Mouse (Mus musculus): ENCODE measurements around the gene Sf3a1.

Gene Sf3a1

DNA sequence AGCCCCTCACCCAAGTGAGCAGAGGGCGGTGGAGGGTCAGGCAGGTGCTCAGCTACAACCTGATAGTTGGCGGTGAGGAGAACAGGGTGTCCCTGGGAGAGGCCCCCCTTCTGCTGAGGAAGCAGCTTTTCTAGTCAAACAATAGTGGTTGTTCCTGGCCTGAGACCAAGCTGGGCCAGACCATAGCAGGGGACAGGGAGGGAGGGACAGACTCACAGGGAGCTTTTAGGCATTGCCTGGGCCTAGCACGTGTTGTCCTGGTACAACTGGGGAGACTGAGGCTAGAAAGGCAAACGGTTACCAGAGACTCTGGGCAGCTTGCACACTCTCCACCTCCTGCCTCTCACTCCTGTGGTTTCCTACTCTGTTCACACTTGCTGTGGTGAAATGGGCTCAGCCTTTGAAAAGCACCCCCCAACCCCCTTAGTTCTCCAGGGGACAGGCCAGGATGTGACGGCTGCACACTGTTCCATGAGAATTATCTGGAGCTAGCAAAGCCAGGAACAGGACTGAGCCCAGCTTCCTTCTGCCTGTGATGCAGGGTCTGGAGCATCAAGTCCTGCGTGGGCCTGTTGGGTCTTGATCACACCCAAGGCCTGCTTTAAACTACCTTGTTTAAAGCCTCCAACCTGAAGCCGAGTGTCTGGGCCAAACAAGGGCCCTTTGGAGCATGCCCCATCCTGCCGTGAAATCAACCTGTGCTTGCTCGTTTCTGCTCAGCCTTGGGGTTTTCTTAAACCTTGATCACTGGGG is 56.3 kb downstream of the Sf3a1 start:
- no peak for DNase-seq (ENCODE audit: low spot score)

DNA sequence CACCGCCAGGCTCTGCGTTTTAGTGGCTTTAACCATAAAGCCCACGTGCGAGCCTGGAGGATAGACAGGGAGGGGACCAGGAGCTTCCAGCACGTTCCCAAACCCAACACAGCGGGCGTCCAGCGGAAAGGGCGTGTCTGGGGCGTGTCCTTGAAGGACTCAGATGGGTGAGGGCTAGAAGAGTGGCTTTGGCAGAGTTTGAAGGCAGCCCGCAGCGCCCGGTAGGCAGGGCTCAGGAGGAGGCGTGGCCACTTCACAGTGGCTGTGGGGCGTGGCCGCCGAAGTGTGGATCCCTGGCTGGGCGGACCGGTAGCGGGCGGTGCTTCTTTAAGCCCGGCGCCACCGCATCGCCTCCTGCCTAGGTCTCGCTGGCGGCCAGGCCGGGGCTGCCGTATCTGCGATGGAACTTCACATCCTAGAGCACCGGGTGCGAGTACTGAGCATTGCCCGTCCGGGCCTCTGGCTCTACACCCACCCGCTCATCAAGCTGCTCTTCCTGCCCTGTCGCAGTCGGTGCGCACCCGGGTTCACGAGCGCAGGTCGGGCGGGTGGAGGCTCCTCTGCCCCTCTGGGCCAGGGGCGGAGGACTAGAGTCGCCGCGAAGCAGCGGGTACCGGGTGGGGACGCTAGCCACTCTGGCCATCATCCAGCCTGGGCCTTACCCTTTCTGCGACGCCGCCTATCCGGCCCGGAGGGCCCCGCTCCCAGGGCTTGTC is 57.9 kb downstream of the Sf3a1 start, which contains the start of gene Castor1:
TSS of gene Castor1 (plus strand) at position 312 of the 716 bp plus-strand sequence.
- no peak for DNase-seq (ENCODE audit: low spot score)

DNA sequence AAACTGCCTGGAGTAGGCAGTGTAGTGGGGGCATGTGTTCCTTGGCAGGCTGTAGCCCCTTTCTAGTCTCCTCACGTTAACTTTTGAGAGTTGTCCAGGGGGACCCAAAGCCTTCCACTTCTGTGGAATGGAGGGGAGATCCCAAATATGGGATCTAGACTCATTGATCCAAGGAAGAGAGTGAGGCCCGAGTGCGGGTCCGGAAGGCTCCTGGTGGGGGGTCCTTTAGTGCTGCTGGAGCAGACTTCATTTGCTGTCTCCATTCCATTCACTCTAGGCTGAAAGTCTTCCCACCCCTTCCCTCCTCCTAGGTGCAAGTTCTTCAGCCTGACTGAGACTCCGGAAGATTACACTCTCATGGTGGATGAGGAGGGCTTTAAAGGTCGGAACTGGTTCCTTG is 58.5 kb downstream of the Sf3a1 start:
- no peak for DNase-seq (ENCODE audit: low spot score)

DNA sequence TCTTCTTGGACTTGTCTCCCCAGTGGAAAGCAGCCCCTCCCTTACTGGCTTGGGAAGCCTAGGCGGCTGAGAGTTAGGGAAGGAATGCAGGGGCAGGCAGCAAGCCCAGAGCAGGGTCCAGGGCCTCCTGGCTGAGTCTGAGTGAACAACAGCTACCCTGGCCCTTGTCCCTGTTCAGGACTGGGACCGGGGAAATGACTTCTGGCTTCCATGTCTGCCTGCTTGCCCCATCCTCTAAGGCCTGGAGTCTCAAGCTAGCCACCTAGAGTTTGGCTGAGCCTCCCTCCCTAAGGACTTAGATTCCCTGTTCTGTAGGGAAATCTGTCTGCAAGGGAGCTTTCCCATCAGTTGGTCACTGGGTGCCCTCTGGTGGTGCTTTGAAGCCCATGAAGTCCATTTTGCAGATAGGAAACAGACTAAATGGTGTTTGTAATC is 59.2 kb downstream of the Sf3a1 start:
- peak; percentile 77 for DNase-seq (ENCODE audit: low spot score)

DNA sequence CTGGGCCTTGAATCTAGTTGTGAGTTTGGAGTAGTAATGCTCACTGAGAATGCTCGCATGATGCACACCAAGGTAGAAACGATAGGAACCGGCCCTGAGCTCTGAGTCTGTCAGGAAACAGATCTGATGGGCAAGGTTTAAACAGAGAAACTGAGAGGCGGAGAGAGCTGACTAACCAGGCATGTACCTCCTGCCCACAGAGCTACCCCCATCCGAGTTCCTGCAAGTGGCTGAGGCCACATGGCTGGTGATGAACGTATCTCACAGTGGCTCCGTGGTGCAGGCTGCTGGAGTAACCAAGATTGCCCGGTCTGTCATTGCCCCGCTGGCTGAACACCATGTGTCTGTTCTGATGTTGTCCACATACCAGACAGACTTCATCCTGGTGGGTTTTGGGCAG is 59.8 kb downstream of the Sf3a1 start:
- DNase-seq (ENCODE audit: low spot score) = no peak

DNA sequence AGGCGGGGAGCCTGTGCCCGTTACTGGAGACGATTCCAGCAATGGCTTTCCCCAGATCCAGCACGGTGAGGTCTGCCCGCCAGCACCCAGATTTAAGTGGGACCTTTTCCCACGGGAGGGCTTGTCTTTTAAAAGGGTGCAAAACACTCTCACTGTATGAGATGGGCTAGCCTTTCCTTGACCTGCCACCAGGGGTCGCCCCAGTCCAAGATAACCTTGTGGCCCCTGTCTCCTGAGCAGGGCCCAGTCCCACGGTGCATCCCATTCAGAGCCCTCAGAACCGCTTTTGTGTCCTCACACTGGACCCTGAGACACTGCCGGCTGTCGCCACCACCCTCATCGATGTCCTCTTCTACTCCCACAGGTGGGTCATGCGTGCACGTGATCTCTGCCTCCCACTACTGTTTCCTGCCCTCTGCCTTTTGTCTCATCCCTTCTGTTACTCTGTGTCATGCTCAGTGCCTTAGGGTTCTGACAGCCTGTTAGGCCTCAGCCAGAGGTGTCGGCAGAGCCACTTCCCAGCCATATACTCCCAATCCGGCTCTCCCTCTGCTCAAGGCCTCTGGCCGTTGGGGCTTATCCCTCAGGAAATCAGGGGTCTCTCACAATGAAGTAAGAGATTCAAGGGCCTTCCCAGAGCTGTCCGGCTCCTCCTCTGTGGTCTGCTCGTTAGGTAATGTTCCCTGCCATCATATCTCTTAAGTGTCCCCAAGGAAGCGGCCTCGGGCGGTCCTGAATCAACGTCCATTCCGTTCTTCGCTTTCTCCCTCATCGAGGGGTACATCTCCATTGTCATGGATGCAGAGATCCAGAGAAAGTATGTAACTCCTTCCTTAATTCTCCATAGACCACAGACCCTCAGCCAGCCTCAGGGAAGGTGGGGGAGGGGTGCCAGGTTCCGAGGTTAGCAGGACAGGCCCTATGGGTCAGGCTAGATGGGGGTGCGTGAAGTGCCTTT is 60.6 kb downstream of the Sf3a1 start:
- peak; percentile 61 for DNase-seq (ENCODE audit: low spot score)

DNA sequence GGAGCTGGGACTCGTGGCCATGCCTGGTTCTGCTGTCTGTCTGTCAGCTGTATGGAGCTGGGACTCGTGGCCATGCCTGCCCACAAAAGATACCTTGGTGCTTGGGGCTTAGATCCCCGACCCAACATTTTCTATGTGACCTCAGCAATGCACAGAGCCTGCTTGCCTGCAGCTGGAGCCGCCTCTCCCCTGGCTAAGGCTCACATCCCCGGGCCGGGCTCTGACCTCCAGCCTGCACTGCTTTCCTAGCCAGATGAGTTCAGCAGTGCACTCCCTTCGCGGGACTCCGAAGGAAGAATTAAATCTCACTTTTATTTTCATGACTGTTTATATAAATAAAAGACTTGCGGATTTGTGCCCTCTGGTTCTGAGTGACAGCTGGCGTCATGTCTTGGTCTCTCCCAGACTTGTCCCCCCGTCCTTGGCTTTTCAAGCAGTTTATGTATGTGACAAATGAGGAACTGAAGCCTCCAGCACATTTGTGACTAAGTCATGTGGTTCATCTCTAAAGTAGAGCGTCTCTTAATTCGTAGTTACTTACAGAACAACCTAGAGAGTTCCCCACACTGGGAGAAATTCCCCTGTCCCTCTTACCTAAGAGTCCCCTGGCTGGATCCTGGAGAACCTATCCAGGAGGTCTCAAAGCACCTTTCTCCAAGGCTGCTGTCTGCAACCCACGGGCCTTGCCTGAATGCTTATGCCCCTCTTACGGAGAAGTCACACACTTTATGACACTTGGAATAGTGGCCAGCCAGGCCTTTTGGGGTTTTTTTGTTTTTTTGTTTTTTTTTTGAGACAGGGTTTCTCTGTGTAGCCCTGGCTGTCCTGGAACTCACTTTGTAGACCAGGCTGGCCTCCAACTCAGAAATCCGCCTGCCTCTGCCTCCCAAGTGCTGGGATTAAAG is 62.1 kb downstream of the Sf3a1 start:
- no peak for DNase-seq (ENCODE audit: low spot score)

DNA sequence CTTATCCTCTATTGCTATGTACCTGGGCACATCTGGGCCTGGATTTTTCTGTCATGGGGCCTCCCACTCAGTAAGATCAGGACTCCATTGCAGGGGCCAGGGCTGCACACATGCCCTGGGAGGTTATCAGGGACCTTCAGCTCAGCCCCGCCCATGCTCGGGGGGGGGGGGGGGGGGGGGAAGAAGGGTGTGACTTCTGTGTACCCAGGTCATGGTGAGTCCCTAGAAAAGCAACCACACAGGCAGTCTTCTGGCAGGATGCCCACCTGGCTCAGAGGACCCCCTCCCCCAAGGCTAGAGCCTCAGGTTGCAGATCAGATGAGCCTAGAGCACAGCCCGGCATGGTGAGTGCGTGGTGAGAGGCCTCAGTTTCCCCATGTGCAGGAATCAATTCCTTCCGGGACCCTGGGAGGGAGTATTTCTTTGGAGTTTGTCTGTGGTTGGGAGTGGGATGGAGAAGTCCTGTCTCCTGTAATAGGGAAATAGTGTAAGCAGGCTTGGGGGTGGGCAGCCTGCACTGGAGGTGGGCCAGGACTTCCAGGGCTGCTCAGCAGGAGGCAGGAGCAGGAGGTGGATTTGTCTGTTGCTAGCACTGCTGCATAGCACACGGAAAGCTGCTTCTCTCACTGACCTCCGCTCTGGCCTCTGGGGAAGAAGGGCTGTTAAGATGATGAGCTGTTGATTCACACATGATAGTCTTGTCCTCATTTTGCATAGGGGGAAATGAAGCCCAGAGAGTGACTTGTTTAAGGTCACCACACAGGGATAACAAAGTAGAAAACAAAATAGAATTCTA is 63.4 kb downstream of the Sf3a1 start:
- DNase-seq (ENCODE audit: low spot score) = no peak

DNA sequence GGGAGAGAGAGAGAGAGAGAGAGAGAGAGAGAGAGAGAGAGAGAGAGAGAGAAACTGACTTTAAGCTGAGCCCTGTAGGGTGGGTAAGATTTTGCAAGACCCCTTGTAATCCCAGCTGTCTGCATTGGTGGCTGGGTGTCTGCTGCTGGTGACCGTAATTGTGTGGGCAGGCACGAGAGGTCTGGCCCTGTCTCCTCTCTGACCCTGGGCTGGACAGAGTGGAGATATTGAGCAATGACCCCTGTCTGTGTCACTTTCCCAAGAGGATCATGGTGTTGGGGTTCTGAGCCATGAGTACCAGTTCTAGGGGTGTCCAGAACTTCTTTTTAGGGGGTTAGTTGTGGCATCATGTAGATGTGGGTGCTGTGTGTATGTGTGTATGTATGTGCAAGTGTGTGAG is 64.1 kb downstream of the Sf3a1 start:
- no peak for DNase-seq (ENCODE audit: low spot score)

DNA sequence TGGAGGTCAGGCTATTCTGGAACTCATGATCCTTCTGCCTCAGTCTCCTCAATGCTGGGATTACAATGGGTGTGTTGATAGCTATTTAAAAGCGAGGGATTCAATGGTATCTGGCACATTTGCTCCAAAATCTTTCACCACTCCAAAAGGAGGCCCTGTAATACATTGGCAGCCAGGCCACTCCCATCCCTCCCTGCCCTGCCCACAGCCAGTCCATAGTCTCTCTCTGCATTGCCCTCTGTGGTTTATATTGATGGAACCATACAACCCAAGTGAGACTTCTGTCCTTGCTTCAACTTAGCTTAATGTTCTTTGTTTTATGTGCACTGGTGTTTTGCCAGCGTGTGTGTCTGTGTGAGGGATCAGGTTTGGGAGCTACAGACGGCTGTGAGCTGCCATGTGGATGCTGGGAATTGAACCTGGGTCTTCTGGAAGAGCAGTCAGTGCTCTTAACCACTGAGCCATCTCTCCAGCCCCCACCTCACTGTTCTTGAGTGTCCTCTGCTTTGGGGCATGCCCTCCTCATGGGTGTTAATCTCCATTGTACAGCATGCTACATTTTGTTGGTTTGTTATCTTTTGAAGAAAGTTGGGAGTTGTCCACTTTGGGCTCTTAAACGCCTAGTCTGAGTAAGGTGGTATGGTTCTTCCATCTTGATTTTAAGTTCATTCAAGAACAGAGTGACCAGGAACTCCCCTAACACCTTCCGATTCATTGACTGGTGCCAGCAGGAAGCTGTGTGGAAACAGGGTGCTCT is 66.6 kb downstream of the Sf3a1 start:
- no peak for DNase-seq (ENCODE audit: low spot score)

DNA sequence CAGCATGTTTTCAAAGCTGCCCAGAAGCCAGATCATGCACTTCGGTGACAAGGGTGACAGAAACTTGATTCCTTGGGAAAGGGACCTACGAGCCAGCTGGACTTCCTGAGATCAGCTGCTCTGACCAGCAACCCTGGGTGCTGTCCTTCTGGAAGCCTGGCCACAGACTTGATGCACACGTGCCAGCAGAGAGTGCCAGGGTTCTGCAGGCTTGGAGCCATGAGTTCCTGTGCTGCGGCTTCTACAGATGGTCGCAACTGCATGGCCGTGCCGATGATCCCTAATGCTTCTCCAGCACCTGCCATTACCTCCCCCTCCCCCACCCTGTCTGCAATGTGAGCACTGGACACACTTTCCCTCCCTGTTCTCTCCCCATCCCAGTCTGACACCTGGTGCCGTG is 68.3 kb downstream of the Sf3a1 start:
- DNase-seq (ENCODE audit: low spot score) = no peak

DNA sequence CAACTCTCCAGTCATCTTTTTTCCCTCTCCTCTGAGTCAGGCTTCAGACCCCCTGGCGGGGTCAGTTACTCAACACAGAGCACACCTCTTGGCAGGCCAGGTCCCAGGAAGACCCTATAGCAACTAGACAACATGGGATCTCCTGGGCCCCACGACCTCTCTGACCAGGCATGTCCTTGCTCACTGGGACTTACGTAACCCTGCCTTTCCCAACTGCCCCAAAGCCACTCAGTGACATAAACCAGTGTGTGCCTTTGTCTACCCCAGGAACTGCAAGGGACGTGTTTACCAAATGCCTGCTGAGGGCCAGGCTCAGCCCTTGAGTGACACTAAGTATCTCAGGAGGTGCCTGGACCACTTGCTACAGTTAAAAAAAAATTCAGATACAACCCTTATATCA is 69.7 kb downstream of the Sf3a1 start:
- DNase-seq (ENCODE audit: low spot score) = no peak

DNA sequence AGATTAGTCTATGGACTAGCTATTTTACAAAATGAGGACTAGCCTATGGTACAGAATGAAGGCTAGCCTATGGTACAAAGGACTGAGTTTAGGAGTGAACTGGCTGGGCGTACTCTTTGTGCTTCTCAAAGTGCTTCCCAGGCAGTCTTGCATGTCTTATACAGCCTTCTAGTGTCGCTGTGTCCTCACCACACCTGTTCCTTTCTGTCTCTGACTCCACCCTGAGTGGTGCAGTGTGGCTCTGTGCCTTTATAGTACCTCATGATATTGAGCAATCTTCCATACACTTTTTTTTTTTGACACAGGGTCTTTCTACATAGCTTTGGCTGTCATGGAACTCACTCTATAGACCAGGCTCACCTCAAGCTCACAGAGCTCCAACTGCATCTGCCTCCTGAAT is 71.3 kb downstream of the Sf3a1 start:
- DNase-seq (ENCODE audit: low spot score) = no peak

All from layer of hippocampus, adult 9-10 months (tissue).